Mouse (Mus musculus): ENCODE measurements around the gene Zfp523.

GRCm38 (mm10) chr17:28211921-28212341 lies 35.0 kb downstream of the Zfp523 start:
- TF ChIP-seq CTCF (IDR thresholded peaks at IDR 0.05; ENCODE audit: low read depth) (no peak), EP300 (IDR thresholded peaks at IDR 0.05; ENCODE audit: low read depth) (no peak)

Data from liver, embryonic 14.5 days (tissue).